Mouse (Mus musculus) myocyte (in vitro differentiated cells): ENCODE results near the gene Gm17662. TPM values are rescaled to one million over a fixed set of nuclear protein-coding genes. Genes with fewer than 3 reads are reported as not detected.

Experiments used
- H3K27me3 ChIP-seq: one replicate; pipeline ENCODE4 v1.6.1; 2011; ENCODE audit not compliant: control insufficient read depth, insufficient read depth, insufficient read length
- H3K36me3 ChIP-seq: one replicate; pipeline ENCODE4 v1.6.1; 2011; ENCODE audit not compliant: control insufficient read depth, insufficient read depth
- H3K4me2 ChIP-seq: one replicate; pipeline ENCODE4 v1.6.1; 2011; ENCODE audit warnings: low read depth, control low read depth
- H3K4me3 ChIP-seq: one replicate; pipeline ENCODE4 v1.5.1; 2011; ENCODE audit warnings: mild to moderate bottlenecking, control low read depth, moderate library complexity
- H3K79me2 ChIP-seq: one replicate; pipeline ENCODE4 v1.6.1; 2011; ENCODE audit not compliant: control insufficient read depth, insufficient read depth
- H3ac ChIP-seq: one replicate; pipeline ENCODE4 v1.6.1; 2011; ENCODE audit not compliant: control insufficient read depth, insufficient read length
- CEBPB ChIP-seq: IDR thresholded peaks from 2 replicates; pipeline ENCODE4 v1.6.1; 2011; ENCODE audit warnings: mild to moderate bottlenecking, moderate library complexity; ENCODE audit not compliant: poor library complexity, insufficient read depth, severe bottlenecking
- E2F4 ChIP-seq: IDR thresholded peaks from one replicate; pipeline ENCODE4 v1.6.1; 2011; ENCODE audit warnings: mild to moderate bottlenecking, control low read depth, moderate library complexity; ENCODE audit not compliant: insufficient read depth
- MAX ChIP-seq: IDR thresholded peaks from one replicate; pipeline ENCODE4 v1.6.1; 2011; ENCODE audit warnings: low read depth, mild to moderate bottlenecking, control low read depth
- MYOD1 ChIP-seq, 3 experiments: IDR thresholded peaks; one replicate each; pipeline ENCODE4 v1.6.1; 2011; ENCODE audit warnings: control low read depth in 2 of 3, low read depth in 2 of 3, mild to moderate bottlenecking in 2 of 3, moderate library complexity in 1 of 3; ENCODE audit not compliant: insufficient read length in 2 of 3, control insufficient read depth in 1 of 3
- MYOG ChIP-seq, 3 experiments: IDR thresholded peaks; one replicate each; pipeline ENCODE4 v1.6.1; 2011; ENCODE audit warnings: control low read depth in 2 of 3, low read depth in 2 of 3, mild to moderate bottlenecking in 2 of 3; ENCODE audit not compliant: insufficient read length in 2 of 3, control insufficient read depth in 1 of 3, insufficient read depth in 1 of 3
- POLR2A ChIP-seq: IDR thresholded peaks from one replicate; pipeline ENCODE4 v1.6.1; 2011; ENCODE audit warnings: low read depth, mild to moderate bottlenecking, control low read depth, moderate library complexity; ENCODE audit not compliant: insufficient read length
- POLR2AphosphoS2 ChIP-seq: IDR thresholded peaks from one replicate; pipeline ENCODE4 v1.6.1; 2011; ENCODE audit warnings: low read depth, control low read depth; ENCODE audit not compliant: insufficient read length
- REST ChIP-seq: IDR thresholded peaks from one replicate; pipeline ENCODE4 v1.6.1; 2011; ENCODE audit warnings: mild to moderate bottlenecking, control low read depth, moderate library complexity; ENCODE audit not compliant: insufficient read depth, insufficient read length
- SRF ChIP-seq: IDR thresholded peaks from one replicate; pipeline ENCODE4 v1.6.1; 2011; ENCODE audit warnings: low read depth; ENCODE audit not compliant: control insufficient read depth, insufficient read length
- TCF12 ChIP-seq: IDR thresholded peaks from one replicate; pipeline ENCODE4 v1.6.1; 2011; ENCODE audit warnings: mild to moderate bottlenecking, control low read depth; ENCODE audit not compliant: poor library complexity, insufficient read depth, severe bottlenecking
- TCF3 ChIP-seq: IDR thresholded peaks from one replicate; pipeline ENCODE4 v1.6.1; 2011; ENCODE audit warnings: low read depth, control low read depth; ENCODE audit not compliant: insufficient read length
- USF1 ChIP-seq: IDR thresholded peaks from one replicate; pipeline ENCODE4 v1.6.1; 2011; ENCODE audit warnings: low read depth, mild to moderate bottlenecking, control low read depth, moderate library complexity
- polyA plus RNA-seq: library from polyadenylated mRNA; unstranded; fragments of >200 nt; fragmentation: generic; extraction: Trizol; gene quantifications from one replicate; pipeline ENCODE4 v1.2.1, GENCODE M21; 2012; ENCODE audit warnings: missing spikeins

Gene Gm17662
- polyA plus RNA-seq, 1 experiment, result not detected

DNA sequence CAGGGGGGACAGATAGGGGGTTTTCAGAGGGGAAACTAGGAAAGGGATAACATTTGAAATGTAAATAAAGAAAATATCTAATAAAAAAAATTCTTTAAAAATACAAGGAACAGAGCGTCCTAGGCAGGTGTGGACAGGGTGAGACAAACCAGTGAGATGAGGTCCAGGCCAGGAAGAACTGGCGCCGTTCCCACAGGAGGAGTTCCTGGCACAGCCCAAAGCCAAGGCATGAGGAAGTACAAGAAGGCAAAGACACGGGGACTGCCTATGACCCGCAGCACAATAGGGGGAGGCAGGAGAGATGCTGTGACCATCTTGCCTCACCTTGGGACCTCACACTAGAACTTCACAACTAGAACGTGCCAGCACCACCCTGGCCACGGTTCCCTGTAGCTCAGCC is 34.6 kb downstream of the Gm17662 start:
- TF ChIP-seq E2F4 (no peak), TCF12 (no peak), SRF (no peak), TCF3 (no peak), USF1 (no peak), REST (no peak), POLR2AphosphoS2 (no peak), MAX (no peak), POLR2A (no peak), MYOG (IDR thresholded peaks at IDR 0.05; ENCODE audit: control insufficient read depth in 1 of 3, insufficient read depth in 1 of 3, insufficient read length in 2 of 3, low read depth in 2 of 3) (no peak), CEBPB (no peak), MYOD1 (IDR thresholded peaks at IDR 0.05; ENCODE audit: control insufficient read depth in 1 of 3, insufficient read length in 2 of 3, low read depth in 2 of 3) (no peak)
- Histone ChIP-seq H3K4me3 (no peak overlapping the region), H3K4me2 (no peak overlapping the region), H3K36me3 (no peaks in the 10 kb centered on the region), H3K79me2 (no peaks in the 10 kb centered on the region), H3K27me3 (no peaks in the 10 kb centered on the region), H3ac (no peak overlapping the region)

DNA sequence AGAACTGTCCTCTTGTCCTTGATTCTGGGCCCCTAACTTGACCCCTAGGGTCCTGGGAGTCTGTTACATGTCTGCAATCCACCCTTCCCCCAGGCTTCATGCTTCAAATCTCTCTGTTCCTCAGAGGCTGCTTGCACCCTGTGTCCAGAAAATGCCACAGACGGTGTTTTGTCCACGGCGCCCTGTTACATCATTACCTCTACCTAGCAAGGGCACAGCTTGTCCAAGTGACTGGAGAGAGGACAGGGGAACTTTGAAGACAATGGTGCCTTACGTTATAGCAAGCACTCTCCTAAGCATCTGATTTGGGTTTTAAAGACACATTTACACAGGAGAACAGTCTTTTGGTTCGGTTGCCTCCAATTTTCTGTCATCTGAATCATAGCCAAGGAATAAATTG is 36.5 kb downstream of the Gm17662 start:
- Histone ChIP-seq H3K4me3 (no peak overlapping the region), H3K4me2 (no peak overlapping the region), H3ac (no peak overlapping the region), H3K36me3 (no peaks in the 10 kb centered on the region), H3K79me2 (no peaks in the 10 kb centered on the region), H3K27me3 (no peaks in the 10 kb centered on the region)
- TF ChIP-seq CEBPB, result no peak
- no peak for TF ChIP-seq POLR2AphosphoS2
- TF ChIP-seq TCF3, result no peak
- TF ChIP-seq REST, result no peak
- TF ChIP-seq MYOD1 (IDR thresholded peaks at IDR 0.05; ENCODE audit: control insufficient read depth in 1 of 3, insufficient read length in 2 of 3, low read depth in 2 of 3), result no peak
- TF ChIP-seq MYOG (IDR thresholded peaks at IDR 0.05; ENCODE audit: control insufficient read depth in 1 of 3, insufficient read depth in 1 of 3, insufficient read length in 2 of 3, low read depth in 2 of 3), result no peak
- TF ChIP-seq E2F4, result no peak
- no peak for TF ChIP-seq SRF
- no peak for TF ChIP-seq TCF12
- no peak for TF ChIP-seq MAX
- TF ChIP-seq USF1, result no peak
- no peak for TF ChIP-seq POLR2A

DNA sequence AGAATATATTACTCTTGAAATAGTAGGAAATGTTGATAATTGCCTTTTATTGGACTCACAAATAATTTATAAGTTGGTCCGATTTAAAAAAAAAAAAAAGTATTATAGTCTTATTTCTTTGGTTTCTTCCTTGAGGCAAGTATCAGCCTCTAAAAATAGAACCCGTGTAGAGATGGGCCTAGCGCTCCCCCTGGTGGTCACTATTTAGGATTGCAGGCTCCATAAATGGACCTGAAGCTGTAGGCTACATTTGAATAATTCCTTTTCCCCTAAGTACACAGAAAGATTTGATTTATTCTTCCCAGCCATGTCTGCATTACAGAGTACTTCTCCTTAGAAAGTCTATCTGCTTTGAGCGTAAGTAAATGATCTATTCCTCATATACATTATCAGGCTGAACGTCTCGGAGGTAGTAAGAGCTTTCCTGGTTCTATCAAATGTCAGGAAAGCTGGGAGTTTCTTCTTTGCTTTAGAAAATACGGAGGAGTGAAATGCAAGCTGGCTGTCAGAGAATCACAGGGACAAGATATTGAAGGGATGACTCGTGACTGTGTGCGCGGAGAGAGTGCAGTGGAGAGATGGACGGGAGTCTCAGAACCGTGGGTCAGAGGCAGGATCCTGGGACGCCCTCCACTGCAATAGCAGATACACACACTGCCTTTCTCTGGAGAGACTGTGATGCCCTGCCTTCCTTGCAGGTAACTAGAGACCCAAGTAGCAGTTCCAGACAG is 37.0 kb downstream of the Gm17662 start:
- H3K36me3 ChIP-seq, result no peaks in the 10 kb centered on the region
- H3ac ChIP-seq, result no peak overlapping the region
- no peak overlapping the region for H3K4me3 ChIP-seq
- no peak overlapping the region for H3K4me2 ChIP-seq
- TF ChIP-seq MYOD1 (IDR thresholded peaks at IDR 0.05; ENCODE audit: control insufficient read depth in 1 of 3, insufficient read length in 2 of 3, low read depth in 2 of 3) (no peak), E2F4 (no peak), MAX (no peak), TCF12 (no peak), POLR2A (no peak), CEBPB (no peak), USF1 (no peak), MYOG (IDR thresholded peaks at IDR 0.05; ENCODE audit: control insufficient read depth in 1 of 3, insufficient read depth in 1 of 3, insufficient read length in 2 of 3, low read depth in 2 of 3) (no peak)
- no peaks in the 10 kb centered on the region for H3K27me3 ChIP-seq
- no peaks in the 10 kb centered on the region for H3K79me2 ChIP-seq

DNA sequence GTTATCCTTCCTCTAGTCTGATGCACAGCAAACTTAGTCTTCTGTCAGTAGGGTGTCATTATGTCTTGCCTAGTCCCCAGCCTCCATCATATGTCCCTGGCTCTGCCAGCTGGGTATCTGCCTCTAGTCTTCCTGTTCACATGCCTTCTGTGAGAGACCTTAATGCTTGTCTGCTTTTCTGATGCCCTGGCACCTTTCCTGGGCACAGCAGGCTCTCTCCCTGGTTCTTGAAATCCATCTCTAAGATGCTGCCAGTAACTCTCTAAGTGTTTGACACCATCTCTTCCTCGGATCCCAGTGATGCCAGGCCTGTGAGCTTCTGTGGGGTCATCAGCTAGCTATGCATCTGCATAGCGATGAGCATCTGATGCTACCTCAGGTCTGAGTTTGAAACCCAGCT is 45.7 kb downstream of the Gm17662 start:
- Histone ChIP-seq H3K27me3 (no peaks in the 10 kb centered on the region), H3K79me2 (no peaks in the 10 kb centered on the region), H3K4me3 (no peak overlapping the region), H3K4me2 (no peak overlapping the region), H3K36me3 (no peaks in the 10 kb centered on the region), H3ac (no peak overlapping the region)
- TF ChIP-seq MYOG (IDR thresholded peaks at IDR 0.05; ENCODE audit: control insufficient read depth in 1 of 3, insufficient read depth in 1 of 3, insufficient read length in 2 of 3, low read depth in 2 of 3), result no peak
- no peak for TF ChIP-seq E2F4
- TF ChIP-seq MAX, result no peak

DNA sequence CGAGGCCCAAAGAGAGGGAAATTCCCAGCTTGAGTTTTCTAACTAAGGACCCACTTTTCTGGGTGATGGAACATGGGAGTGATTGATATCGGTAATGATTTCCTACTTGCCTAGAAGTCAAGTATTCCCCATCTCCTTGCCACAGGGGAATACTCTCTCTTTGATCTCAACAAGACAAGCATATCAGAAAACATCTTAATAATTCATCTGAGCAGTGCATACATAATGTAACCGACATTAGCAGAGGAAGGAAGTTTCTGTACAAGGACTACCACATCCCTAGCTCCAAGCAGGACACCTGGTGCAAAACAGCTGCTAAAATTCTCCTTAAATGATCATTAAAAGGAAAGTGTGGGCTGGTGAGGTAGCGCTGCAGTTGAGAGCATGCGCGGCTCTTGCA is 47.9 kb downstream of the Gm17662 start:
- no peak overlapping the region for H3K4me2 ChIP-seq
- no peak overlapping the region for H3K4me3 ChIP-seq
- no peak overlapping the region for H3ac ChIP-seq
- H3K79me2 ChIP-seq, result no peaks in the 10 kb centered on the region
- H3K27me3 ChIP-seq, result no peaks in the 10 kb centered on the region
- no peaks in the 10 kb centered on the region for H3K36me3 ChIP-seq
- TF ChIP-seq POLR2AphosphoS2 (no peak), POLR2A (no peak), SRF (no peak), REST (no peak), CEBPB (no peak), MAX (no peak), TCF3 (no peak), MYOG (IDR thresholded peaks at IDR 0.05; ENCODE audit: control insufficient read depth in 1 of 3, insufficient read depth in 1 of 3, insufficient read length in 2 of 3, low read depth in 2 of 3) (no peak), MYOD1 (IDR thresholded peaks at IDR 0.05; ENCODE audit: control insufficient read depth in 1 of 3, insufficient read length in 2 of 3, low read depth in 2 of 3) (no peak), TCF12 (no peak), E2F4 (no peak), USF1 (no peak)
